Mouse (Mus musculus) retina, adult 2 months (tissue): ENCODE data around the gene Psmb11.

Experiments
- DNase-seq: peaks from one replicate; pipeline ENCODE4 v3.0.0-alpha.2; 2012; ENCODE audit warnings: low read depth, low spot score

Gene Psmb11

GRCm38 (mm10) chr14:54640946-54641304, 19.7 kb downstream of the Psmb11 start, which contains the start of gene Gm17606:
Gene Gm17606, plus strand, starts transcription at chr14:54640952.
- DNase-seq = no peak

GRCm38 (mm10) chr14:54641305-54641969, 20.2 kb downstream of the Psmb11 start, which contains the start of gene Cdh24:
Gene Cdh24, minus strand, starts transcription at chr14:54641364.
- peak; percentile 49 for DNase-seq

- no peak for DNase-seq
Measured at GRCm38 (mm10) chr14:54642224-54642944, 21.2 kb downstream of the Psmb11 start.

- no peak for DNase-seq
Measured at GRCm38 (mm10) chr14:54643011-54643410, 21.8 kb downstream of the Psmb11 start.

GRCm38 (mm10) chr14:54644294-54644693, 23.1 kb downstream of the Psmb11 start:
- DNase-seq = no peak

GRCm38 (mm10) chr14:54646455-54646854, 25.2 kb downstream of the Psmb11 start:
- no peak for DNase-seq

GRCm38 (mm10) chr14:54646898-54647636, 25.8 kb downstream of the Psmb11 start:
- no peak for DNase-seq

GRCm38 (mm10) chr14:54647900-54648299, 26.7 kb downstream of the Psmb11 start:
- DNase-seq = no peak

- DNase-seq = peak; percentile 79
Measured at GRCm38 (mm10) chr14:54650621-54651454, 29.6 kb downstream of the Psmb11 start.

- no peak for DNase-seq
Measured at GRCm38 (mm10) chr14:54651556-54651955, 30.3 kb downstream of the Psmb11 start.

- DNase-seq = no peak
Measured at GRCm38 (mm10) chr14:54652787-54653186, 31.6 kb downstream of the Psmb11 start.

- DNase-seq = peak; percentile 67
Measured at GRCm38 (mm10) chr14:54653496-54653895, 32.3 kb downstream of the Psmb11 start.

- no peak for DNase-seq
Measured at GRCm38 (mm10) chr14:54660009-54660408, 38.8 kb downstream of the Psmb11 start.

- DNase-seq = no peak
Measured at GRCm38 (mm10) chr14:54664477-54665222, 43.4 kb downstream of the Psmb11 start.

- DNase-seq = no peak
Measured at GRCm38 (mm10) chr14:54669381-54669780, 48.1 kb downstream of the Psmb11 start.

GRCm38 (mm10) chr14:54674317-54674716, 53.1 kb downstream of the Psmb11 start:
- DNase-seq = no peak

- DNase-seq = no peak
Measured at GRCm38 (mm10) chr14:54676290-54676689, 55.1 kb downstream of the Psmb11 start.

- DNase-seq = no peak
Measured at GRCm38 (mm10) chr14:54678657-54679304, 57.5 kb downstream of the Psmb11 start.
